Mouse (Mus musculus) olfactory bulb, adult 2 months (tissue): ENCODE data around the gene Adgrl3. TPM values are rescaled to one million over a fixed set of nuclear protein-coding genes. Genes with fewer than 3 reads are reported as not detected.

ENCODE experiments used
- H3K27ac ChIP-seq: fragments of 200-500 bp; 2 replicates; pipeline ENCODE4 v1.5.1; 2012; ENCODE audit warnings: low read depth, low read length; ENCODE audit not compliant: insufficient read depth
- H3K4me1 ChIP-seq: fragments of 200-500 bp; 2 replicates; pipeline ENCODE4 v1.6.1; 2012; ENCODE audit warnings: low read length; ENCODE audit not compliant: control insufficient read depth, insufficient read depth
- H3K4me3 ChIP-seq: fragments of 200-500 bp; 2 replicates; pipeline ENCODE4 v1.5.1; 2012; ENCODE audit warnings: mild to moderate bottlenecking, low read depth, low read length, moderate library complexity; ENCODE audit not compliant: insufficient read depth
- CTCF ChIP-seq: fragments of 200-500 bp; IDR thresholded peaks from 2 replicates; pipeline ENCODE4 v1.5.1; 2012; ENCODE audit warnings: low read depth, mild to moderate bottlenecking, low read length, moderate library complexity; ENCODE audit not compliant: insufficient read depth
- POLR2A ChIP-seq: fragments of 200-500 bp; IDR thresholded peaks from 2 replicates; pipeline ENCODE4 v1.6.1; 2012; ENCODE audit warnings: mild to moderate bottlenecking, low read depth, low read length, moderate library complexity; ENCODE audit not compliant: insufficient read depth
- WGBS: fragments of 180-500 bp; shearing (Covaris S2); methylation state at CpG from one replicate; pipeline ENCODE4 v1.1.7; 2018; 5-methylcytosine and 5-hydroxymethylcytosine counted together
- polyA plus RNA-seq: library from polyadenylated mRNA; stranded (reverse); fragments of >200 nt; gene quantifications from 2 replicates; pipeline ENCODE4 v1.2.4, GENCODE M21; 2012; ENCODE audit warnings: low replicate concordance; ENCODE audit not compliant: missing spikeins, insufficient read depth, insufficient read length

Adgrl3 gene
- polyA plus RNA-seq, 1 experiment: not detected

DNA sequence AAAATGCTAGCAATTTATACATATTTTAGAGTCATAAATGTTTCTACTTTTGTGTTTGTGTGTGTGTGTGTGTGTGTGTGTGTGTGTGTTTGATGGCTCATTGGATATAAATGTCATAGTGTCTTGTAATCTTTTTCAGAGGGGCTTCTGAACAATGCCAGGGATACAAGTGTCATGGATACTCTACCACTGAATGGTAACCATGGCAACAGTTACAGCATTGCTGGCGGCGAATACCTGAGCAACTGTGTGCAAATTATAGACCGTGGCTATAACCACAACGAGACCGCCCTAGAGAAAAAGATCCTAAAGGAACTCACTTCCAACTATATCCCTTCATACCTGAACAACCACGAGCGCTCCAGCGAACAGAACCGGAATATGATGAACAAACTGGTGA is 774.2 kb downstream of the Adgrl3 start:
- Histone ChIP-seq H3K4me1 (no peaks in the 10 kb centered on the region), H3K27ac (no peak overlapping the region), H3K4me3 (no peak overlapping the region)
- no peak for TF ChIP-seq CTCF
- TF ChIP-seq POLR2A: no peak
- WGBS: 90% methylated on average over 9 of the region's 9 CpGs

GRCm38 (mm10) chr5:81794601-81795000 is 774.7 kb downstream of the Adgrl3 start:
- WGBS: 94% methylated on average over 24 of the region's 24 CpGs
- no peaks in the 10 kb centered on the region for H3K4me1 ChIP-seq
- H3K4me3 ChIP-seq: no peak overlapping the region
- TF ChIP-seq POLR2A (no peak), CTCF (no peak)
- H3K27ac ChIP-seq: no peak overlapping the region

DNA sequence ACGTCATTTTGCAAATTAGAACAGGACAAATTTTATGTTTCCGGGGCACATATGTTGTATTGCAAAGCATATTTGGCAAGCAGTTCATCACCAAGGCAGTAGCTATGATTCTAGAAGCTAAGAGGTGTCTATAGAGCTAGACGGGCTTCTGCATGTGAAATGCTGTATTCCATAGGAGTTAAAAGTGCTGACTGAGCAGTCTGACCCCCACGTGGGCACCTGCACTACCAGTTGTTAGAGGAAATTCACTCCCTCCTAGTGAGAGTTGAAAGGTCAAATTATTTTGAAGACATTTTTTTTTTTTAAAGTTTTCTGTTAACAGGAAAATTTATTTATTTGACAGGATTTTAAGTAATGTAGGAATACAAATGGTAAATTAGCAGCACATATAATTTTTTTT is 776.2 kb downstream of the Adgrl3 start:
- H3K4me1 ChIP-seq: no peaks in the 10 kb centered on the region
- no peak overlapping the region for H3K27ac ChIP-seq
- TF ChIP-seq POLR2A: no peak
- TF ChIP-seq CTCF: no peak
- WGBS: 85% methylated on average over 4 of the region's 4 CpGs
- no peak overlapping the region for H3K4me3 ChIP-seq

DNA sequence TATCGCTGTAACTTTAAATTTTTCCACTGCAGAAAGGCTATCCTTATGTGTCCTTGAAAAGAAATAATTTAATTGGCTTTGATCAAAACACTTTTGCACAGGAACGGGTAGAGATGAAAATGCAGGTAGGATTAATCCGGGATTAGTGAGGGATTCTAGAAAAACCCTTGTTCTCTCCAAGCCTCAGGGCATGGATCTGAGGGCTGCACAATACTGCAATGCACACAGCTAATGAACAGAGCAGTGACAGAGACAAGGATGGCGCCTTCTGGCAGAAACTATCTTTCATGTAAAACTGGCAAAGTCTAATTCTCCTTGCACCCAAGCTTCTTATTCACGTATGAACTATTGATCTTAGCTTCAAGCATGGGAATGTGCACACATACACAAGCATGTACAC is 791.0 kb downstream of the Adgrl3 start:
- 76% methylated on average over 5 of the region's 5 CpGs for WGBS

GRCm38 (mm10) chr5:81832076-81832475 is 812.1 kb downstream of the Adgrl3 start:
- Histone ChIP-seq H3K4me3 (no peak overlapping the region), H3K4me1 (no peaks in the 10 kb centered on the region), H3K27ac (no peak overlapping the region)
- TF ChIP-seq POLR2A (no peak), CTCF (no peak)
- 86% methylated on average over 1 of the region's 1 CpGs for WGBS

More for the DNA sequence above, 791.0 kb downstream of the Adgrl3 start:
- Histone ChIP-seq H3K4me1 (no peaks in the 10 kb centered on the region), H3K27ac (no peak overlapping the region), H3K4me3 (no peak overlapping the region)
- no peak for TF ChIP-seq POLR2A
- no peak for TF ChIP-seq CTCF

DNA sequence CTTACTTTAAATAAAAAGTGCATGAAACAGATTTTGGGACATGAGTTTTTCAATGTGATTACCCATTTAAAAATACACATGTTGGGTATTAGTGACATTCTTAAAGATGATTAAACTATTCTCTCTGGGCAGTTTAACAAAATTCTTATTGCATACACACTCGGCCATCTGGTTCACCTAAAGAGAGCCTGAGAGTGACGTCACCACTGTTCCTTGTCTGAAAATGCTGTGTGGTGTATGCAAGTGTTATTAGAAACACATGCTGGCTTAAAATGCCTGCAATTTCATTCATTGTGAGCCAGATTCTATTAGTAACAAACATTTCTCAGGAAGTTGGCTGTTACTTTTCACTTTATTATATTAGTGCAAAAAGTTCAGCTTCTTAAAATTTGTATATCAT is 812.7 kb downstream of the Adgrl3 start:
- WGBS: 77% methylated on average over 2 of the region's 2 CpGs

DNA sequence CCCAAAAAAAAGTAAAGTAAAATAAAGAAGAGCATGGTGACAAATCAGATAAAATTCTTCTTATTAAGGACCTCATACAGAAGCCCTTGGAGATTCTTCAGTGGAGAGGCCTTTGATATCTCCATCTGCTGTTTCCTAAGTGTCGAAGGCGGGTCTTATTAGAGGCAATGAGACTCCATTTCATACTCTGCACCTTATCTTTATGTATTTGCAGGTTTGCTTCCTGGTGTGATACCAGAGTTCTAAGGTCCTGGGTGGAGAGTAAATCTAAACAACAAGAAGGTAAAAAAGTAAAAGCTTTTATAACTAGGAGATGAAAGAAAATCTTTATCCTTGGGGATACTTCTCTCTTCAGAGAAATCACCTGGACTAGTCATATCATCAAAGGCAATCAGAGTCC is 817.9 kb downstream of the Adgrl3 start:
- TF ChIP-seq POLR2A (no peak), CTCF (no peak)
- 99% methylated on average over 2 of the region's 2 CpGs for WGBS
- no peak overlapping the region for H3K4me3 ChIP-seq
- H3K4me1 ChIP-seq: no peaks in the 10 kb centered on the region
- no peak overlapping the region for H3K27ac ChIP-seq

More for the DNA sequence above, 812.7 kb downstream of the Adgrl3 start:
- TF ChIP-seq CTCF (no peak), POLR2A (no peak)
- Histone ChIP-seq H3K27ac (no peak overlapping the region), H3K4me3 (no peak overlapping the region), H3K4me1 (no peaks in the 10 kb centered on the region)

DNA sequence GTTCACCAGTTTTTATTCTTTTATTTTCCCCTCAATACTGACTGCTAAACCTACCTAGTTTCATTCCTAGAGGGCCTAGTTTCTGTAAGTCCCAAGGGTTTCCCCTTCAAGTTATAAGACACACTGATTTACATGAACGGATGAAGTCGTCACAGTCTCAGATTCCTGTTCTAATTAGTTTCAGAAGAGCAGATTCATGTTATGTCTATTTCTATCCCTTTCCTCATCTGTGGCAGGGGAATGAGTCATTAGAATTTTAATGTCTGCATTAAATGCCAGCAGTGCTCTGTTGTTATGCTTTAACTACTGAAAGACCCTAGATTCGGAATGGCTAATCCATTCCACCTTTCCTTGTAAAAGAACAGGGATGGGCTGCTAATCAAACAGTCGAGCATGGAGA is 823.9 kb downstream of the Adgrl3 start:
- WGBS: 46% methylated on average over 4 of the region's 4 CpGs
- Histone ChIP-seq H3K27ac (no peak overlapping the region), H3K4me3 (no peak overlapping the region), H3K4me1 (no peaks in the 10 kb centered on the region)
- TF ChIP-seq POLR2A: no peak
- no peak for TF ChIP-seq CTCF

DNA sequence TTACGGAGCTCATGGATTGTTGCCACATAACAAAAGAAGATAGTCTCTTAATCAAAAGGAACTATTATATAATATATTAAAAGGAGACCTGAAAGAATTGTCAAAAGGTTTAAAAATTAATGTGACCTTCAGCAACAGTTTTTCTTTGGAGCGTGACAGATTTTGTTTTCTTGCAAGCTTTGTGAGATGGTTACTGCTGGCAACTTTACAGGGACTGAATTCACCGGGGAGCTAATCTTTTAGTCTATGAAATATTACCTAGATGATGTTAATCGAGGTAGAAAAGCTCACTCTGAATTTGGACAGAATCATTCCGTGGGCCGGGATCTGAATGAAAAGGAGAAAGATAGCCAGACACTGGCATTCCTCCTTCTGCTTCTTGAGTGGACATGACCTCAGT is 850.4 kb downstream of the Adgrl3 start:
- Histone ChIP-seq H3K4me3 (no peak overlapping the region), H3K27ac (no peak overlapping the region), H3K4me1 (no peaks in the 10 kb centered on the region)
- no peak for TF ChIP-seq POLR2A
- no peak for TF ChIP-seq CTCF
- 86% methylated on average over 6 of the region's 6 CpGs for WGBS
